8 mouse cellular contexts compared by ENCODE assay signal in genomic region chr13:34238646-34239290, GRCm38 (mm10).
DNase-seq lines count a peak whose midpoint lies in the region; ATAC-seq and TF ChIP-seq lines count a peak whose summit lies in the region.
"Had no signal": no experiment of that assay in that cellular context is flagged by ENCODE, and none has a peak within 500 bp of the region (broad histone marks: within the 10 kb centered on the region; RNA-seq: fewer than 3 reads in every experiment).

No protein-coding gene starts in this region.

- no peak for DNase-seq in stomach, postnatal 0 days (ENCODE audit: low spot score)
- DNase-seq in liver, postnatal 0 days: no peak
- no peak for DNase-seq in cerebellum, postnatal 10 days
- DNase-seq in heart, postnatal 4 days: no peak
- no peak for DNase-seq in c-Kit-positive CD71-positive TER-119-positive erythroid progenitor cells, embryonic 14.5 days (ENCODE audit: low spot score)

- no peak for TF ChIP-seq EP300 in stomach, postnatal 0 days (optimal IDR thresholded peaks at IDR 0.05)
- TF ChIP-seq EP300 in liver, postnatal 0 days (IDR thresholded peaks at IDR 0.05; ENCODE audit: low read depth): no peak

- peak overlapping the region; percentile 3; the same call in 1 of the 2 replicates for H3K27ac ChIP-seq in stomach, embryonic 15.5 days
- no peak overlapping the region; the same call in 1 of the 2 replicates for H3K27ac ChIP-seq in stomach, postnatal 0 days (replicated peaks)
- H3K27ac ChIP-seq in forebrain, embryonic 16.5 days (ENCODE audit: low read length): peak overlapping the region; percentile 58
- H3K27ac ChIP-seq in liver, postnatal 0 days (ENCODE audit: low read depth): peak overlapping the region; percentile 7

- 33% methylated on average over 14 of the region's 14 CpGs for WGBS in stomach, embryonic 15.5 days
- WGBS in stomach, postnatal 0 days: 38% methylated on average over 14 of the region's 14 CpGs
- WGBS in forebrain, embryonic 16.5 days: 4% methylated on average over 14 of the region's 14 CpGs
- WGBS in liver, postnatal 0 days (ENCODE audit: insufficient replicate concordance): 51% methylated on average over 14 of the region's 14 CpGs

- H3K9ac ChIP-seq in stomach, embryonic 15.5 days: no peak overlapping the region
- H3K9ac ChIP-seq in stomach, postnatal 0 days (ENCODE audit: low read length): no peak overlapping the region
- H3K9ac ChIP-seq in forebrain, embryonic 16.5 days (replicated peaks; ENCODE audit: low read depth, low read length): no peak overlapping the region
- H3K9ac ChIP-seq in liver, postnatal 0 days (replicated peaks): no peak overlapping the region

- ATAC-seq in stomach, embryonic 15.5 days (ENCODE audit: insufficient read depth, low FRiP score, low read depth): no peak
- ATAC-seq in stomach, postnatal 0 days (ENCODE audit: low FRiP score, low TSS enrichment): no peak
- peak; percentile 75 for ATAC-seq in forebrain, embryonic 16.5 days
- ATAC-seq in liver, postnatal 0 days: no peak
- ATAC-seq: lung, postnatal 0 days had no signal

- H3K4me2 ChIP-seq in stomach, embryonic 15.5 days: peak overlapping the region; percentile 30; the same call in 1 of the 2 replicates
- H3K4me2 ChIP-seq in stomach, postnatal 0 days (replicated peaks; ENCODE audit: low read depth): no peak overlapping the region
- 0 out of 2 replicates have a peak overlapping the region, but pooled peaks have one; percentile 0 for H3K4me2 ChIP-seq in forebrain, embryonic 16.5 days (ENCODE audit: low read length)
- H3K4me2 ChIP-seq in liver, postnatal 0 days (ENCODE audit: low read depth, low read length): no peak overlapping the region

- no peaks in the 10 kb centered on the region for H3K36me3 ChIP-seq in stomach, embryonic 15.5 days
- H3K36me3 ChIP-seq in stomach, postnatal 0 days (ENCODE audit: control insufficient read depth, insufficient read depth, low read length): no peaks in the 10 kb centered on the region
- no peaks in the 10 kb centered on the region for H3K36me3 ChIP-seq in forebrain, embryonic 16.5 days (ENCODE audit: control insufficient read depth, insufficient read depth)
- no peaks in the 10 kb centered on the region for H3K36me3 ChIP-seq in liver, postnatal 0 days (replicated peaks; ENCODE audit: insufficient read depth, low read length)

- no peaks in the 10 kb centered on the region for H3K27me3 ChIP-seq in stomach, embryonic 15.5 days (replicated peaks)
- no peaks in the 10 kb centered on the region for H3K27me3 ChIP-seq in stomach, postnatal 0 days (ENCODE audit: control insufficient read depth, insufficient read depth, low read length)
- H3K27me3 ChIP-seq in forebrain, embryonic 16.5 days (replicated peaks; ENCODE audit: control insufficient read depth, insufficient read depth, low read length): no peaks in the 10 kb centered on the region
- H3K27me3 ChIP-seq in liver, postnatal 0 days (ENCODE audit: insufficient read depth, low read length): no peaks in the 10 kb centered on the region

- TF ChIP-seq CTCF in stomach, postnatal 0 days (IDR thresholded peaks at IDR 0.05; ENCODE audit: low read depth): no peak
- no peak for TF ChIP-seq CTCF in liver, postnatal 0 days (IDR thresholded peaks at IDR 0.05; ENCODE audit: low read depth)

- no peaks in the 10 kb centered on the region for H3K9me3 ChIP-seq in stomach, embryonic 15.5 days
- no peaks in the 10 kb centered on the region for H3K9me3 ChIP-seq in stomach, postnatal 0 days (ENCODE audit: control insufficient read depth, low read length)
- no peaks in the 10 kb centered on the region for H3K9me3 ChIP-seq in forebrain, embryonic 16.5 days (ENCODE audit: control insufficient read depth, low read length)
- H3K9me3 ChIP-seq in liver, postnatal 0 days (ENCODE audit: low read length): no peaks in the 10 kb centered on the region

- peaks cover 4% of the 10 kb centered on the region; the same call in 1 of the 2 replicates for H3K4me1 ChIP-seq in stomach, embryonic 15.5 days
- H3K4me1 ChIP-seq in stomach, postnatal 0 days (replicated peaks; ENCODE audit: control insufficient read depth, insufficient read depth): no peaks in the 10 kb centered on the region
- H3K4me1 ChIP-seq in forebrain, embryonic 16.5 days (replicated peaks; ENCODE audit: control insufficient read depth, insufficient read depth, low read length): peaks cover 27% of the 10 kb centered on the region
- peaks cover 20% of the 10 kb centered on the region for H3K4me1 ChIP-seq in liver, postnatal 0 days (ENCODE audit: insufficient read depth)

- no peak overlapping the region for H3K4me3 ChIP-seq in stomach, embryonic 15.5 days (replicated peaks)
- H3K4me3 ChIP-seq in stomach, postnatal 0 days (ENCODE audit: low read depth, low read length): no peak overlapping the region
- no peak overlapping the region for H3K4me3 ChIP-seq in forebrain, embryonic 16.5 days (replicated peaks; ENCODE audit: low read length)
- H3K4me3 ChIP-seq in liver, postnatal 0 days (ENCODE audit: low read depth, low read length): no peak overlapping the region

Comparison
In these comparisons a context has a peak if more than half of its experiments do, and no peak if none do; other contexts are left out.
1. H3K4me2 ChIP-seq: peak in stomach, embryonic 15.5 days (single experiment) and forebrain, embryonic 16.5 days (single experiment); none in stomach, postnatal 0 days (single experiment) and liver, postnatal 0 days (single experiment).